Mouse (Mus musculus) mouse embryonic stem cell (cell line): ENCODE measurements around the gene Gpr75.

Experiments
- in situ Hi-C, 2 experiments: fragments of 300-500 bp; cut with MboI; formaldehyde crosslinking; loops; 1 replicate in 1 of 2; 3 replicates in 1 of 2; pipeline ENCODE4 v1.14.3; 2019 to 2020; ENCODE audit warnings: low sequenced_read_pairs in 2 of 2, low pct_unique_long_range_greater_than_20kb in 1 of 2, mixed read lengths in 1 of 2; ENCODE audit not compliant: unreplicated experiment in 1 of 2

Gpr75 gene

GRCm38 (mm10) chr11:30885171-30885871 lies at the start of gene Gpr75, which contains the start of gene Asb3:
Gpr75 (plus strand) TSS chr11:30885358.
Asb3 (plus strand) TSS chr11:30885416.
- in situ Hi-C loops: loop anchor here in 1 of 2 experiments (25.0 kb wide), 1 partner anchor 223 kb away; no protein-coding TSS in a partner anchor

- in situ Hi-C loops: loop anchor here in 1 of 2 experiments (25.0 kb wide), 1 partner anchor 726 kb away; no protein-coding TSS in a partner anchor
Observed at GRCm38 (mm10) chr11:30838793-30839192, 46.4 kb upstream of the Gpr75 start.

- in situ Hi-C loops: loop anchor here in 1 of 2 experiments (25.0 kb wide), 1 partner anchor 732 kb away; no protein-coding TSS in a partner anchor
Observed at GRCm38 (mm10) chr11:30844355-30844754, 40.8 kb upstream of the Gpr75 start.

- in situ Hi-C loops: no loop called here
Observed at GRCm38 (mm10) chr11:30872425-30872824, 12.7 kb upstream of the Gpr75 start.

GRCm38 (mm10) chr11:30888153-30888552 lies 3.0 kb downstream of the Gpr75 start:
- in situ Hi-C loops: loop anchor here in 1 of 2 experiments (25.0 kb wide), 1 partner anchor 226 kb away; no protein-coding TSS in a partner anchor

GRCm38 (mm10) chr11:30896201-30896600 lies 11.0 kb downstream of the Gpr75 start:
- in situ Hi-C loops: loop anchor here in 1 of 2 experiments (25.0 kb wide), 1 partner anchor 234 kb away; no protein-coding TSS in a partner anchor

GRCm38 (mm10) chr11:30899312-30899711 lies 14.2 kb downstream of the Gpr75 start:
- in situ Hi-C loops: loop anchor here in 1 of 2 experiments (25.0 kb wide), 1 partner anchor 237 kb away; no protein-coding TSS in a partner anchor

GRCm38 (mm10) chr11:30912311-30912710 lies 27.2 kb downstream of the Gpr75 start:
- in situ Hi-C loops: no loop called here

- in situ Hi-C loops: no loop called here
Observed at GRCm38 (mm10) chr11:30920641-30921040, 35.5 kb downstream of the Gpr75 start.

GRCm38 (mm10) chr11:30923283-30923682 lies 38.1 kb downstream of the Gpr75 start:
- in situ Hi-C loops: no loop called here

GRCm38 (mm10) chr11:30928079-30928478 lies 42.9 kb downstream of the Gpr75 start:
- in situ Hi-C loops: no loop called here

- in situ Hi-C loops: no loop called here
Observed at GRCm38 (mm10) chr11:30928498-30928897, 43.3 kb downstream of the Gpr75 start.
